Mouse (Mus musculus) midbrain, embryonic 11.5 days (tissue): ENCODE measurements around the gene Gm11361. TPM values are rescaled to one million over a fixed set of nuclear protein-coding genes. Genes with fewer than 3 reads are reported as not detected.

Experiments used
- polyA plus RNA-seq: library from polyadenylated mRNA; unstranded; fragments of >200 nt; fragmentation: Nextera tagmentation; extraction: Ambion mirVana; gene quantifications from 2 replicates; pipeline ENCODE4 v1.2.1, GENCODE M21; 2014

Gene Gm11361
- polyA plus RNA-seq, 1 experiment from 2014 or later = 3.9 TPM

Other genes starting within 250 kb of the Gm11361 start
- gene Prl4a1, start 241.3 kb upstream of the Gm11361 start, polyA plus RNA-seq = not detected in 2 replicates
- gene Prl5a1, start 115.0 kb upstream of the Gm11361 start, polyA plus RNA-seq = not detected in 2 replicates